In the genomic region with DNA sequence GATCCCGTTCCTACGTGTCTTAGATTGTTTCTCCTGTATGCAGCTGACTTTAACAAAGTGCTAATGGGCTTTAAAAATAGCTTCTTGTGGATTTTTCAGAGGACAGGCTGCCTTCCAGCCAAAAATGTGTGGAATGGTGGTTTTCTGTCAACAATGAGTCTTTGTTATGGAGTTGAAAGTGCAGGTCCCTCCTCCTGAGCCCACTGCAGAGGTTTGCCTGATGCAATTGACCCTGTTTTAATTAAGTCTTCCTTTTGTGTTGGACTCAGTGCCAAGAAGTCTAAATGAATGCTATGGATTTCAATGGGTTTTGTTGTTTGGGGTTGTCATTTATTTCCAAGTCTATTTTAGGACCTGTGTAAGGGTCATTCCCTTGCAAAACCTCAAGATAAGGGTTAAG, we compare ENCODE assay signal across 11 mouse cellular contexts.
A peak's percentile ranks its signal among the peaks of the same experiment; 100 is the strongest.
DNase-seq lines count a peak whose midpoint lies in the region; ATAC-seq lines count a peak whose summit lies in the region.
"Had no signal": no experiment of that assay in that cellular context is flagged by ENCODE, and none has a peak within 500 bp of the region (broad histone marks: within the 10 kb centered on the region; RNA-seq: fewer than 3 reads in every experiment).

No protein-coding gene starts in this region.

- no peaks in the 10 kb centered on the region for H3K9me3 ChIP-seq in forebrain, embryonic 11.5 days (ENCODE audit: control insufficient read depth, low read length)
- H3K9me3 ChIP-seq in forebrain, embryonic 13.5 days (replicated peaks): no peaks in the 10 kb centered on the region
- no peaks in the 10 kb centered on the region for H3K9me3 ChIP-seq in kidney, embryonic 16.5 days (ENCODE audit: low read length)
- H3K9me3 ChIP-seq in intestine, embryonic 15.5 days: no peaks in the 10 kb centered on the region
- H3K9me3 ChIP-seq: liver, embryonic 15.5 days had no signal

- H3K9ac ChIP-seq in forebrain, embryonic 11.5 days (ENCODE audit: low read length): no peak overlapping the region
- no peak overlapping the region for H3K9ac ChIP-seq in forebrain, embryonic 13.5 days
- H3K9ac ChIP-seq in kidney, embryonic 16.5 days (replicated peaks; ENCODE audit: low read length): no peak overlapping the region
- H3K9ac ChIP-seq in intestine, embryonic 15.5 days: no peak overlapping the region
- H3K9ac ChIP-seq: liver, embryonic 15.5 days had no signal

- H3K27ac ChIP-seq in forebrain, embryonic 11.5 days (ENCODE audit: low read depth, low read length): 0 out of 2 replicates have a peak overlapping the region, but pooled peaks have one; percentile 25
- H3K27ac ChIP-seq in forebrain, embryonic 13.5 days: no peak overlapping the region
- peak overlapping the region; percentile 78 for H3K27ac ChIP-seq in kidney, embryonic 16.5 days (ENCODE audit: low read length)
- H3K27ac ChIP-seq in intestine, embryonic 15.5 days: peak overlapping the region; percentile 66
- H3K27ac ChIP-seq: liver, embryonic 15.5 days had no signal

- no peak for DNase-seq in forebrain, embryonic 11.5 days (ENCODE audit: low spot score)
- no peak for DNase-seq in kidney, postnatal 10 days
- DNase-seq in NIH3T3 (ENCODE audit: low read depth): peak; percentile 57
- DNase-seq in cerebellum, postnatal 10 days: no peak
- DNase-seq in neural tube, embryonic 10.5 days (ENCODE audit: extremely low spot score, low spot score): no peak
- DNase-seq: cerebellum, adult 9-11 months; right cerebral cortex, adult 18-20 months had no signal

- ATAC-seq in forebrain, embryonic 11.5 days (replicated peaks; ENCODE audit: low FRiP score): no peak
- no peak for ATAC-seq in forebrain, embryonic 13.5 days
- peak; percentile 33; the same call in 1 of the 2 replicates for ATAC-seq in kidney, embryonic 16.5 days (ENCODE audit: low FRiP score, low TSS enrichment)
- ATAC-seq in intestine, embryonic 15.5 days: no peak; the same call in 1 of the 2 replicates

- no peaks in the 10 kb centered on the region for H3K36me3 ChIP-seq in forebrain, embryonic 11.5 days (ENCODE audit: control insufficient read depth, insufficient read depth, low read length)
- H3K36me3 ChIP-seq in forebrain, embryonic 13.5 days (ENCODE audit: poor library complexity, severe bottlenecking): no peaks in the 10 kb centered on the region
- no peaks in the 10 kb centered on the region for H3K36me3 ChIP-seq in kidney, embryonic 16.5 days (ENCODE audit: insufficient read depth, low read length)
- no peaks in the 10 kb centered on the region for H3K36me3 ChIP-seq in intestine, embryonic 15.5 days
- H3K36me3 ChIP-seq: liver, embryonic 15.5 days had no signal

- H3K4me1 ChIP-seq in forebrain, embryonic 11.5 days (replicated peaks; ENCODE audit: control insufficient read depth, insufficient read depth, low read length): no peaks in the 10 kb centered on the region; the same call in 1 of the 2 replicates
- H3K4me1 ChIP-seq in forebrain, embryonic 13.5 days: peaks cover 14% of the 10 kb centered on the region
- H3K4me1 ChIP-seq in kidney, embryonic 16.5 days (ENCODE audit: insufficient read depth, low read length): peaks cover 28% of the 10 kb centered on the region
- H3K4me1 ChIP-seq in intestine, embryonic 15.5 days (replicated peaks): peaks cover 10% of the 10 kb centered on the region
- H3K4me1 ChIP-seq: liver, embryonic 15.5 days had no signal

- H3K27me3 ChIP-seq in forebrain, embryonic 11.5 days (ENCODE audit: control insufficient read depth, insufficient read depth, low read length): no peaks in the 10 kb centered on the region
- no peaks in the 10 kb centered on the region for H3K27me3 ChIP-seq in forebrain, embryonic 13.5 days
- no peaks in the 10 kb centered on the region for H3K27me3 ChIP-seq in kidney, embryonic 16.5 days (ENCODE audit: insufficient read depth, low read length)
- no peaks in the 10 kb centered on the region for H3K27me3 ChIP-seq in intestine, embryonic 15.5 days (replicated peaks)
- H3K27me3 ChIP-seq: liver, embryonic 15.5 days had no signal

- no peak overlapping the region for H3K4me2 ChIP-seq in forebrain, embryonic 11.5 days (ENCODE audit: low read depth, low read length, severe bottlenecking)
- H3K4me2 ChIP-seq in forebrain, embryonic 13.5 days: no peak overlapping the region
- no peak overlapping the region for H3K4me2 ChIP-seq in kidney, embryonic 16.5 days (replicated peaks; ENCODE audit: low read depth, low read length)
- peak overlapping the region; percentile 18; the same call in 1 of the 2 replicates for H3K4me2 ChIP-seq in intestine, embryonic 15.5 days (replicated peaks)
- H3K4me2 ChIP-seq: liver, embryonic 15.5 days had no signal

- 1% methylated on average over 2 of the region's 2 CpGs for WGBS in forebrain, embryonic 11.5 days
- 0% methylated on average over 2 of the region's 2 CpGs for WGBS in forebrain, embryonic 13.5 days
- 35% methylated on average over 2 of the region's 2 CpGs for WGBS in kidney, embryonic 16.5 days
- 29% methylated on average over 2 of the region's 2 CpGs for WGBS in intestine, embryonic 15.5 days

- no peak overlapping the region for H3K4me3 ChIP-seq in forebrain, embryonic 11.5 days (ENCODE audit: low read depth, low read length)
- no peak overlapping the region for H3K4me3 ChIP-seq in forebrain, embryonic 13.5 days
- no peak overlapping the region for H3K4me3 ChIP-seq in kidney, embryonic 16.5 days (ENCODE audit: low read length)
- no peak overlapping the region for H3K4me3 ChIP-seq in intestine, embryonic 15.5 days (replicated peaks)
- H3K4me3 ChIP-seq: liver, embryonic 15.5 days had no signal
